In genomic region chr13:95375554-95375914, GRCm38 (mm10) we compare ENCODE assay signal across 8 mouse cellular contexts. TPM values are rescaled to one million over a fixed set of nuclear protein-coding genes. Genes with fewer than 3 reads are reported as not detected.
DNase-seq lines count a peak whose midpoint lies in the region; ATAC-seq and TF ChIP-seq lines count a peak whose summit lies in the region.

No protein-coding gene starts in this region.

- no peaks in the 10 kb centered on the region for H3K27me3 ChIP-seq in liver, adult 2 months (ENCODE audit: control insufficient read depth, insufficient read depth, low read length)
- no peaks in the 10 kb centered on the region for H3K27me3 ChIP-seq in embryonic facial prominence, embryonic 15.5 days
- H3K27me3 ChIP-seq in limb, embryonic 11.5 days (ENCODE audit: control insufficient read depth, insufficient read depth, low read length) = no peaks in the 10 kb centered on the region
- no peaks in the 10 kb centered on the region for H3K27me3 ChIP-seq in neural tube, embryonic 15.5 days (replicated peaks)

- TF ChIP-seq CTCF in liver, adult 2 months (IDR thresholded peaks at IDR 0.05; ENCODE audit: low read depth, low read length) = no peak

- ATAC-seq in embryonic facial prominence, embryonic 15.5 days (ENCODE audit: insufficient number of reproducible peaks, low FRiP score, low TSS enrichment, low read depth) = 0 out of 2 replicates have a peak, but pooled peaks have one; percentile 11
- ATAC-seq in limb, embryonic 11.5 days (ENCODE audit: insufficient number of reproducible peaks, low FRiP score, low TSS enrichment, low read depth) = 0 out of 2 replicates have a peak, but pooled peaks have one; percentile 9
- peak; percentile 50 for ATAC-seq in neural tube, embryonic 15.5 days (ENCODE audit: low FRiP score)

- 0 out of 2 replicates have a peak overlapping the region, but pooled peaks have one; percentile 5 for H3K9ac ChIP-seq in liver, adult 2 months (ENCODE audit: low read depth, low read length)
- peak overlapping the region; percentile 93; the same call in 1 of the 2 replicates for H3K9ac ChIP-seq in embryonic facial prominence, embryonic 15.5 days
- peak overlapping the region; percentile 49 for H3K9ac ChIP-seq in limb, embryonic 11.5 days (ENCODE audit: low read length)
- H3K9ac ChIP-seq in neural tube, embryonic 15.5 days (replicated peaks) = peak overlapping the region; percentile 18

- TF ChIP-seq POLR2A in liver, adult 2 months (IDR thresholded peaks at IDR 0.05; ENCODE audit: extremely low read depth, insufficient read depth, low read length) = no peak

- peak overlapping the region; percentile 83 for H3K4me2 ChIP-seq in embryonic facial prominence, embryonic 15.5 days (replicated peaks)
- H3K4me2 ChIP-seq in limb, embryonic 11.5 days (ENCODE audit: low read depth, severe bottlenecking) = peak overlapping the region; percentile 35
- peak overlapping the region; percentile 92 for H3K4me2 ChIP-seq in neural tube, embryonic 15.5 days

- DNase-seq in liver, adult 2 months (ENCODE audit: extremely low read depth, low read depth, low spot score) = no peak
- no peak for DNase-seq in liver
- no peak for DNase-seq in limb, embryonic 11.5 days (ENCODE audit: low spot score)
- no peak for DNase-seq in ovary, postnatal 10 days (ENCODE audit: low spot score)
- DNase-seq in c-Kit-positive CD71-positive TER-119-positive erythroid progenitor cells, embryonic 14.5 days (ENCODE audit: low spot score) = no peak
- no peak for DNase-seq in adrenal gland, postnatal 10 days

- 0 out of 2 replicates have a peak overlapping the region, but pooled peaks have one; percentile 8 for H3K27ac ChIP-seq in liver, adult 2 months (replicated peaks; ENCODE audit: insufficient read depth, low read depth, low read length)
- peak overlapping the region; percentile 83 for H3K27ac ChIP-seq in embryonic facial prominence, embryonic 15.5 days (replicated peaks)
- no peak overlapping the region; the same call in 1 of the 2 replicates for H3K27ac ChIP-seq in limb, embryonic 11.5 days (replicated peaks; ENCODE audit: low read depth, low read length)
- H3K27ac ChIP-seq in neural tube, embryonic 15.5 days (replicated peaks) = peak overlapping the region; percentile 81

- no peaks in the 10 kb centered on the region for H3K9me3 ChIP-seq in embryonic facial prominence, embryonic 15.5 days (replicated peaks)
- H3K9me3 ChIP-seq in limb, embryonic 11.5 days (ENCODE audit: control insufficient read depth, low read length) = no peaks in the 10 kb centered on the region
- no peaks in the 10 kb centered on the region for H3K9me3 ChIP-seq in neural tube, embryonic 15.5 days (replicated peaks)

- peaks cover 16% of the 10 kb centered on the region; the same call in 1 of the 2 replicates for H3K79me2 ChIP-seq in liver, adult 2 months (ENCODE audit: control insufficient read depth, insufficient read depth, low read length)

- peaks cover 6% of the 10 kb centered on the region for H3K36me3 ChIP-seq in liver, adult 2 months (ENCODE audit: control insufficient read depth, insufficient read depth, low read length)
- peaks cover 6% of the 10 kb centered on the region for H3K36me3 ChIP-seq in embryonic facial prominence, embryonic 15.5 days
- no peaks in the 10 kb centered on the region for H3K36me3 ChIP-seq in limb, embryonic 11.5 days (ENCODE audit: control insufficient read depth, insufficient read depth, low read length)
- peaks cover 6% of the 10 kb centered on the region for H3K36me3 ChIP-seq in neural tube, embryonic 15.5 days

- WGBS in liver, adult 2 months = 28% methylated on average over 6 of the region's 6 CpGs
- 25% methylated on average over 6 of the region's 6 CpGs for WGBS in embryonic facial prominence, embryonic 15.5 days
- WGBS in limb, embryonic 11.5 days = 27% methylated on average over 6 of the region's 6 CpGs
- 24% methylated on average over 6 of the region's 6 CpGs for WGBS in neural tube, embryonic 15.5 days

- H3K4me3 ChIP-seq in liver, adult 2 months (ENCODE audit: insufficient read depth, low read depth, low read length) = peak overlapping the region; percentile 70
- H3K4me3 ChIP-seq in embryonic facial prominence, embryonic 15.5 days (replicated peaks) = peak overlapping the region; percentile 100
- H3K4me3 ChIP-seq in limb, embryonic 11.5 days (ENCODE audit: low read depth, low read length) = peak overlapping the region; percentile 85
- H3K4me3 ChIP-seq in neural tube, embryonic 15.5 days (replicated peaks) = peak overlapping the region; percentile 71

- H3K4me1 ChIP-seq in liver, adult 2 months (ENCODE audit: control insufficient read depth, insufficient read depth, low read length) = peaks cover 8% of the 10 kb centered on the region
- H3K4me1 ChIP-seq in embryonic facial prominence, embryonic 15.5 days = peaks cover 13% of the 10 kb centered on the region
- H3K4me1 ChIP-seq in limb, embryonic 11.5 days (ENCODE audit: control insufficient read depth, insufficient read depth, low read length) = peaks cover 4% of the 10 kb centered on the region; the same call in 1 of the 2 replicates
- peaks cover 23% of the 10 kb centered on the region for H3K4me1 ChIP-seq in neural tube, embryonic 15.5 days

RNA-seq across cellular contexts. Expression of gene Aggf1, which starts 0.4 kb away (rescaled TPM):
- 14.0 and 15.2 TPM in 2 replicates for total RNA-seq in liver, adult 2 months (2014; rRNA removed)
- 9.0 and 9.1 TPM in 2 replicates for polyA plus RNA-seq in liver, adult 2 months (2012; rRNA removed)
- 35.1 and 35.2 TPM in 2 replicates for polyA plus RNA-seq in embryonic facial prominence, embryonic 15.5 days (2015; fragmentation: Nextera tagmentation; extraction: Ambion mirVana)
- polyA plus RNA-seq in limb, embryonic 11.5 days (2014; fragmentation: Nextera tagmentation; extraction: Ambion mirVana) = 45.1 and 45.5 TPM in 2 replicates
- polyA plus RNA-seq in neural tube, embryonic 15.5 days (2015; fragmentation: Nextera tagmentation; extraction: Ambion mirVana) = 32.4 and 32.5 TPM in 2 replicates
- total RNA-seq in adrenal gland, postnatal 10 days (2021) = 10 to 100 TPM; 30.0 to 36.7 TPM

RNA-seq across cellular contexts. Expression of gene Zbed3, which starts 52.1 kb away (rescaled TPM):
- 1.1 and 1.9 TPM in 2 replicates for total RNA-seq in liver, adult 2 months (2014; rRNA removed)
- 4.4 and 5.4 TPM in 2 replicates for polyA plus RNA-seq in liver, adult 2 months (2012; rRNA removed)
- polyA plus RNA-seq in embryonic facial prominence, embryonic 15.5 days (2015; fragmentation: Nextera tagmentation; extraction: Ambion mirVana) = 57.1 and 59.8 TPM in 2 replicates
- 95.8 and 96.7 TPM in 2 replicates for polyA plus RNA-seq in limb, embryonic 11.5 days (2014; fragmentation: Nextera tagmentation; extraction: Ambion mirVana)
- polyA plus RNA-seq in neural tube, embryonic 15.5 days (2015; fragmentation: Nextera tagmentation; extraction: Ambion mirVana) = 31.7 and 40.6 TPM in 2 replicates
- 10 to 100 TPM; 34.9 to 36.3 TPM for total RNA-seq in adrenal gland, postnatal 10 days (2021)

Comparison
In these comparisons a context has a peak if more than half of its experiments do, and no peak if none do; other contexts are left out.
1. H3K9ac ChIP-seq: peak in every context shown above with its lines; median percentile 93 in embryonic facial prominence, embryonic 15.5 days; 49 in limb, embryonic 11.5 days; 18 in neural tube, embryonic 15.5 days; 5 in liver, adult 2 months.
2. H3K4me2 ChIP-seq: peak in every context shown above with its lines; median percentile 92 in neural tube, embryonic 15.5 days; 83 in embryonic facial prominence, embryonic 15.5 days; 35 in limb, embryonic 11.5 days.